Mouse (Mus musculus): ENCODE measurements at regions not wholly inside any gene's neighbourhood (a gene's known extent, or its start where the extent isn't known, plus 50 kb on each side); places are given as distances from the start of the nearest gene placed in this dataset.

DNA sequence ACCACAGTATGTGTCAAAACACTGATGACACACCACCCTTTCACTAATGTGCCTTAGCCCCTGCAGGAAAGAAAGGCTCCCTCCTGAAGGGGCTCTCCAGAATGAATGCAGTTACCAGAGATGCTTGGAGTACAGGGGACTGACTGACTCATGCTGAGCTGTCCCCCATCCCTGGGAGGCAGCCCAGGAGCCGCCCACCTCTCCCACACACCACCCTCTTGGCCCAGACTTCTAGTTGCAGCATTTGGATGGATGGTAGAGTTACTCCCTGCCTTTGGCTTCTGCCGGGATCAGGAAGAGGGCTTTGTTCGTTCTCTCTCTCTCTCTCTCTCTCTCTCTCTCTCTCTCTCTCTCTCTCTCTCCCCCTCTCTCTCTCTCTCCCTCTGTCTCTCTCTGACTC lies 53.4 kb upstream of the Jun start:
- no peak for DNase-seq

GRCm38 (mm10) chr4:95105926-95106622 lies 54.1 kb upstream of the Jun start:
- no peak for DNase-seq

GRCm38 (mm10) chr4:95106881-95107665 lies 55.1 kb upstream of the Jun start:
- no peak for DNase-seq

GRCm38 (mm10) chr4:95108811-95109210 lies 56.8 kb upstream of the Jun start:
- no peak for DNase-seq

GRCm38 (mm10) chr4:95110828-95111227 lies 58.8 kb upstream of the Jun start:
- DNase-seq, result no peak

- DNase-seq, result no peak
These were observed 65.2 kb upstream of the Jun start for GRCm38 (mm10) chr4:95117158-95117681.

DNA sequence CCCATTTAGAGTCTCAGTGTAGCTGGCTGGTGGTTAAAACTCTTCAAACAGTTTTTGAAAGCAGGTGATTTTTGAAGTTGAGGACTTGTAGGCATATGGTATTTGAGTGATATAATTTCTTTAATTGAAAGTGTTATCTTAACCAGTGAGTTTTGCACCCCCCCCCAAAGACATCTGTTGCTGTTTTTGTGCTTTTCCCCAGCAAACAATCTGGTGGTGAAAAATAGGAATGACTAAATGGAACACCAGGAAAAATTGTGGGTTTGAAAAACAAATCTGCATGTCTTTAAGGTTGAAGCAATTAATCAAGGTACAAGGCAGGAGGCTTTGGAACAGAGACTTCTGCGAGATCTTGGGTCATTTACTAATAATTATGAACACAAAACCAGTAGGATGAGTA lies 68.9 kb upstream of the Jun start:
- no peak for DNase-seq

- DNase-seq, result no peak
These were observed 73.3 kb upstream of the Jun start for GRCm38 (mm10) chr4:95125346-95125745.

- no peak for DNase-seq
These were observed 75.9 kb upstream of the Jun start for GRCm38 (mm10) chr4:95127970-95128369.

DNA sequence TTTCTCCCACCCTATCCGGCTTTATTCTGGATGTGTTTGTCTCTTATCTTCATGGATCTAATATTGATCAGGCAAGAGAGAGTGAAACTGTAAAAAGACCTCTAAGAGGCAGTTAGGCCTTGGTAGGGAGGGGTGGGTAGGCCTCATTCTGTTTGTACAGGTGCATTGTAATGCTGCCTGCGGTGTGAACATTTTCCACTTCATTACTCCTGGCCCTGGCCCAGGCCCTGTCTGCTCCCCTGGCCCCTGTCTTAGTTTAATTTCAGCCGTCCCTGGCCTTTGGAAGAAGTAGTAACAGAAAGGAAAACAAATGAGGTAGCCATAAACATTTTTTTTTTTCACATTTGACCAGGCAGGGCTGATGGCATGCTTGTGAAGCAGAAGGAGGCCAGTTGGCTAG lies 81.8 kb upstream of the Jun start:
- DNase-seq, result no peak

DNA sequence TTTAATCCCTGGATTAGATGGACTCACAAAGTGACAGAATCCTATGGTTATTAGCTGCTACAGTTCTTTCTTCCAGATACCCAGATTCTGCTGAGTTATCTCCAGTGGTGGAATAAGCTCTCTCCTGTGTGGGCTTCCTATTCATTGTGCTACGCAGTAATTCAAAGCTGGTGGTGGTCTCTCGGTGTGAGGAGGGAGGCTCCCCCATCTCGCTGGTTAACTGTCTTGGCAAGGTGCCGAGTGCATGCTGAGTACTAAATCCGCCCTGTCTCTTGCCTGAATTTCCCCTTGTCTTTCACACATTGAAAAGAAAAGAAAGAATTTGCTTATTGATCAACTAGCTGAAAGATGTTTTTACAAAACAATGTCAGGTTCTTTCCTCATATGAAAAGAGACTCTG lies 82.6 kb upstream of the Jun start:
- peak; percentile 33 for DNase-seq

- DNase-seq, result peak; percentile 9
These were observed 85.6 kb upstream of the Jun start for GRCm38 (mm10) chr4:95137413-95138143.

GRCm38 (mm10) chr4:95138676-95139075 lies 86.7 kb upstream of the Jun start:
- DNase-seq, result no peak

DNA sequence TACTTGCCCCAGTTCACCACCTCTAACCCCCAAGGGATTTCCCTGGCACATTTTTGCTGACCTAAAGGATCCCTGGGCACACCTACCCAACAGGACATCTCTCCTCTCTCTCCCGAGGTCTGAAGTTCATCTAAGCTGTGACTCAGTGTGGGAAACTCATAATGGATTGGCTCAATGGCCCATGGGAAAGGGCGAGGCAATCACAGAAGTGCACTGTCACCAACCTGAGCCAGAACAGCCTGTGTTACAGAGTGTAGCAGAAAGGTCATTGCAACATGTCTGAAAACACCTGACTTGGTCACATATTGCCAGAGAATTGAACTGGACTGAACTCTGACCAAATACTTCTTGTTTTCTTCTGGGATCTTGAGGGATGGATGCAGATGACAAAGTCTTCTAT lies 89.2 kb upstream of the Jun start:
- DNase-seq, result no peak

DNA sequence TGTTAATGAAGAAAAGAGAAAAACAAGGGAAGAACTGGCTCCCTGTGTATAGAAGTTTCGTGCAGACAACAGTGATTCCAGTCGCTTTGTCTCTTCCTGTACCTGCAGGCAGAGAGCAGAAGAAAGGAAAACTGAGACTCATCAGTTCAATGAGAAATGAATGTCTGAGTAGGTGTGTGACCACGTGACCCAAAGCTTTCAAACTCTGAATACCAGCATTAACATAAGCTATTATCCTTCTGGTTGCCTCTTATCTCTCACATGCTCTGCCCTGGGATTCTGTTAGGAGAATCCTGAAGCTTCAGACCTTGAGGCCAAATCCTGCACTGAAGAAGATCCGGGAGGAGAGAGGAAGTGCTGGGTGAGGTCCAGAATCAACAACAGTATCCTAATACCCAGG lies 91.1 kb upstream of the Jun start:
- DNase-seq, result no peak

DNA sequence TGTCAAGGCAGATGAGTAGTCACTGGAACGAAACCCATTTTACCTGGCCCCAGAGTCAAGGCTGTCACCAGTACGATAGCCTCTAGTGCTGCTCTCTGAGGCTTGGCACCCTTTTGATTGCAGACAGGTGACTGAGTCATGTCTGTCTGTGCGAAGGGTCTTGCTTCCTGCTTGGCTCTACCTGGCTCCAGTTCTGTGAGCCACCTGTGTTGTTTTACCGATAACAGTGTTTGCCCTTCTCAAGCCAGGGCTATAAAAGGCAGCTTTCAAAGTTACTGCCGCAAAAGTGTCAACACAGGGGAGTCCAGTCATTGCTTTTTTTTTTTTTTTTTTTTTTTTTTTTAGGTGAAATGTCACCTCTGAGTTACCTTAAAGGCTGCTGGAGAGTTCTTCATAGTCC lies 91.6 kb upstream of the Jun start:
- DNase-seq, result no peak

- no peak for DNase-seq
These were observed 92.4 kb upstream of the Jun start for GRCm38 (mm10) chr4:95144440-95144839.

DNA sequence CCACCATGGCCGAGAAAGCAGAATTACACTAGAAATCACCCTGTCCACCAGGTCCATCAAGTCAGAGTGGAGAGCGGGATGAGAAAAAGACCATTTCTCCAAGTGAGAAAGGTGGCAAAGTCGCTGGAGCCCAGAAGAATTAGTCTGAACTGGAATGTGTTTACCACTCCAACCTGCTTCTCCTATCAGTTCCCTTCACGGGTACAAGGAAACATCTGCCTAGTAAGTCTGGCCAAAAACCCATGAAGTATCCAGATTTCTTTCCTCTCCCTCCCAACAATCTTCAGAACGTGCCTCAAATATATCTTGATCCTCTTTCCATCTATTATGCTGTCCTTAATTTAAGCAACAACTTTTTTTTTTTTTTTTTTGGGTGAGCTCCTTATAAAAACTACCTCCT lies 94.2 kb upstream of the Jun start:
- no peak for DNase-seq

GRCm38 (mm10) chr4:95148665-95149064 lies 96.6 kb upstream of the Jun start:
- no peak for DNase-seq

- no peak for DNase-seq
These were observed 99.7 kb upstream of the Jun start for GRCm38 (mm10) chr4:95151678-95152077.

- no peak for DNase-seq
These were observed 100.6 kb upstream of the Jun start for GRCm38 (mm10) chr4:95152431-95153115.

GRCm38 (mm10) chr4:95153737-95154287 lies 101.8 kb upstream of the Jun start:
- no peak for DNase-seq

GRCm38 (mm10) chr4:95154377-95154776 lies 102.4 kb upstream of the Jun start:
- DNase-seq, result no peak

Data from right cerebral cortex, postnatal 4 days (tissue).